Mouse (Mus musculus) kidney, postnatal 10 days (tissue): ENCODE measurements around the gene Zfp423.

ENCODE experiments used
- DNase-seq: peaks from one replicate; pipeline ENCODE4 v3.0.0; 2021; ENCODE audit warnings: mixed read lengths

Zfp423 gene

DNA sequence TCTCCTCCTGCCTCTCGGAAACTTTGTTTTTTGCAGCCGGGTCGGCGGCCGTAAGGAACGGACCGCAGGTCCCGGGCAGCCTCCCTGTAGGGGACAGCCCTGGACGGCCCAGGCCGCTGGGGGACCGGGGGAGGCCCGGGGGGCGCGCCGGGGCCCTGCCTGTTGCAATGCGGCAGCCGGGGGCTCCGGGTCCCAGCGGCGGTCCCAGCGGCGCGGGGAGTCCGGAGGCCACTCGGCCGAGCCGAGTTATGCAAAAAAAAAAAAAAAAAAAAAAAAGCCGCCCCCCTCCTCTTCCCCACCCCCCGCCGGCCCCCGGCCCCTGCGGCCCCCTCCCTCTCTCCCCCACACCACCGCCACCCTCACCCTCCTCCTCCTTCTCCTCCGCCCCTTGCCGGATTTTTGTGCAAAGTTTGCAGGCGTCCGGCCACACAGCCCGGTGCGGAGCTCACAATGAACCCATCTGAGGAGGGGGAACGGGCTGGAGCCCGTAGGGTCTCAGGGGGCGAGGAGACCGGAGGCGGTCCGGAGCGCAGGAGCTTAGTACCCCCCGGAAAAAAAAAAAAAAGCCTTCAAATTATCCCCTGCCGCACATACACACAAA is at the start of gene Zfp423:
Gene Zfp423 (minus strand): TSS at position 276 of the 601 bp plus-strand sequence.
- DNase-seq = peak; percentile 72

DNA sequence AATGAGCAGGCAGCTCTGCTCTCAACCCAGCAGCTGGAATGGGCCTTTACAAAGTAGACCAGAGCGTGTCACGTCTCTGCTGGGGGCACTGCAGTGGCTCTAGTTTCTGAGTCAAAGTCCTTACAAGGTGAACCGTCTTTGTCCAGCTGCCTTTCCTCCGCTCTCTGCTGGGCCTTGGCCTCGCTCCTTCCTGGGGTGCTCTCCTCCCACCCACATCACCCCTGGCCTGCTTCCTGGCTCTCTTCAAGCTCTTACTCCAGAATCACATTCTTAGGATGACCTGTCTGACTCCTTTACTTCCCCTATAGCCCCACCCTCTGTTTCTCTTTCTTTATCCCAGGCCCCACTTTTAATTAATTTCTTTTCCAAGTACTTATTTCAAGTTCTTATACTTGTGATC is 47.4 kb upstream of the Zfp423 start:
- DNase-seq = peak; percentile 45

DNA sequence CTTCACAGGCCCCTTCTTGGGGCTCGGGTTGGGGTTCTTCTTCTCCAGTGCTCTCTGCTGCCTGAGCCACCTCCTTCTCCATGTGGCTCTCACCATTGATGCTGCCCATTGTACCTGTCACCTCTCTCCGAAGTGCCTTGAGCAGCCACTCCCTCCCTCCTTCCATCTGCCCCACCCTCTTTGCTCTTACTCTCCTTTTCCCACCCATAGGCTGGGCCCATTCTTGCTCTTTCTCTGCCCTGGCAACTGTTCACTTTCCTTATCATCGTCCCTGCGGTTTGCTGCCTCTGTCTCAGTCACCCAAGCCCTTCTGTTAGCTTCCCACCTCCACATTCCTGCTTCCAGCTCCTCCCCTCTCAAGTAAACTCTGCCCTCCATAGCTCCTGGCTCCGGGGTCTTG is 25.4 kb upstream of the Zfp423 start:
- DNase-seq = no peak

DNA sequence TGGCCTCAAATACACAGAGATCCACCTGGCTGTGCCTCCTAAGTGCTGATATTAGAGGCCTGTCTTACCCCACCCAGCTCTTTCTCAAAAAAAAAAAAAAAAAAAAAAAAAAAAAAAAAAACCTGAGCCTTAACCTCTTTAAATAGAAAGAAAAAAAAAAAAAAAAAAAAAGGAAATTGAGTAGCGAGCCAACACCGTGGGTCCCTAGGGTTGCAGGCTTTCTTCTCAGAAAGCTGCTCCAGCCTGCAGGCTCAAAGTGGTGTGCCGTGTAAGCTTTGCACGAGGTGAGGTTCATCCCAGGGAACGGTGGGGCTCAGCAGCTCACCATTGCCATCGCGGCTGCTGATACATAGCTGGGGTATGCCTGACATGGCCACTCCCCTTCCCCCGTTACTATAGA is 24.6 kb upstream of the Zfp423 start:
- no peak for DNase-seq

DNA sequence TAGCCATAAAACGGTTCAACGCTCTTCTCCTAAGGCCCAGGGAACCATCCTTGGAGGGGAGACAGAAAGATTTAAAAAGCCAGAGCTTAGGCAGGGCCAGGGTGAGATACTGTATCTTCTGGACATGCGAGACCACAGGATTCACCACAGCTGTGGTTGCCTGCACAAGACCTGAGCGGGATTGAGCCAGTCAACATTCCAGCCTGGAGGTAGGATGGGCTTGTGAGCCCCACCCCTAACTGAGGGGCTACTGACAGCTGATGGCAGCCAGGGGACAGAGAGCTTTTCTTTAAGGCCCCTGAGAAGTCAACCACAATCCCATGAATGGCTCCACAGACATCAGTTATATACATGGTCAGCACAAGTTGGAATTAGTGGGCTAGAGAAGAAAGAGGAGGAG is 23.5 kb upstream of the Zfp423 start:
- no peak for DNase-seq

DNA sequence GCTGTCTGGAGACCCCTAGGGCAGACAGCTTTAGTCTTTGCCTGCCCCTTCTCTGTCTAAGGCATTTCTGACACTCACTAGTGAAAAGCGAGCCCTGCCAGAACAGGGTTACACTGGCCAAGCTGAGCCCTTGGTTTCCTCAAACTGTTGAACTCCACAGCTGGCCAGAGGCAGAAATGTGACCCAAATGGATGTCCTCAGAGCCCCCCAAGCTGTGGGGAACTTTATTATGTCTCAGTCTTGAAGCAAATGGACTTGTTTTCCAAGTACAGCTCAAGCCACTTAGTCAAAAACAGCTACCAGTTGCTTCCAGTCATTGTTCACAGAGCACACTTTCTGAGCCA is 16.0 kb upstream of the Zfp423 start:
- peak; percentile 65 for DNase-seq

DNA sequence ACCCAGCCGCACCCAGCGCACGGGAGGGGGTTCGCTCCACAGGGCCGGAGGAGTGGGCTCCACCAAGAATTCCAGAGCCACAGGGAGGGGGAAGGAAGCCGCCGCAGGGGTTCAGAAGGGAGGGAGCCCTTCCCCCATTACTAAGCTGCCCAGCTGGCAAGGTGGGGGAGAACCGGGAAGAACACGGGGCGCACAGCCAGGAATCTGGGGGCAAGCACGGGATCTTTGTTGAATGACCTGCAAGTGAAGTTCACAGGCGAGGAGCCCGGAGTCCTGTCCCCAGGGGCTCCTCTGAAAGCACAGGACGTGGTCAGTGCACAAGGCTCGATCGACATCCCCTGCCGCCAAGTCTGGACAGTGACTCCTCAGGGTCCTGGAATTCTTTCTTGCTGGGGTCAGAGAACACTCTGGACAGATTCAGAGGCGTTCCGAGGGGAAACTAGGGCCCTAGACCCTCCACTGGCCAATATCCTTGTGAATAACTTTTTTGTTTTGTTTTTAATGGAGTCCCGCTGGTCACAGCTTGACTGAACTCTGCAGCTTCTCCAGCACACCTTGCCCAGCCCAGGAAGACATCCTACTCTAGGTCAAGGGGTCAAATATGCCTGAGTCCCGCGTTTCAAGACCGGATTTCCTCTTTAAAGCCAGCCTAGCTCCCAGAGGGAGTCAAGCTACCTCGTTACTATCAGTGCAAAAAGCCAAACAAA is 15.5 kb upstream of the Zfp423 start:
- DNase-seq = peak; percentile 70

DNA sequence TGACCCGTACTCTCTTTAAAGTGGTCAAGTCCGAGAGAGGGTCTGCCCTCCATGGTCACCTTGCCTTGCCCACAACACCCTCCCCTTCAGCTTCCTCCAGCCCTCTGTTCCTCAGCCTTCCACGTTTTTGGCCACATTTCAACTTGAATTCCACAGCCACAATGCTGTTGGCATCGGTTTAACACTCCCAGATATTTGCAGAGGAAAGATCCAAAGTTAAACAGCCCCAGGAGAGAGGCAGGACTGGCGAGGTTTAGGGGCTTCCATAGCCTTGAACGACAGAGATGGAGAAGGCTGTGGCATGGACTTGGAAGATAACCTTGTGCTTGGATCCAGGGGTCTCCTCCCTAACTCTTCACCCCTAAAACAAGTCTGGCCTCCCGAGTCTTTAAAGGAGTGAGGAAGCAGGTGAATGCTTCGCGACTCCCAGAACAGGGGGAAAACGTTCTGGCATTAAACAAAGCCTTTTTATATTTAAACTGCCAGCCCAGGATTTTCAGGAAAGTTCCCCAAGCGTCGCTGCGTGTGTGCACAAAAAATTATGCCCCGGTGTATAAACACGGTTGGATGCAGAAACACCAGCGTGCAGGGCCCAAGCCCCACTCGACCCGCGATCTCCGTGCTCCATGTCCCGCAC is 14.8 kb upstream of the Zfp423 start:
- peak; percentile 33 for DNase-seq

DNA sequence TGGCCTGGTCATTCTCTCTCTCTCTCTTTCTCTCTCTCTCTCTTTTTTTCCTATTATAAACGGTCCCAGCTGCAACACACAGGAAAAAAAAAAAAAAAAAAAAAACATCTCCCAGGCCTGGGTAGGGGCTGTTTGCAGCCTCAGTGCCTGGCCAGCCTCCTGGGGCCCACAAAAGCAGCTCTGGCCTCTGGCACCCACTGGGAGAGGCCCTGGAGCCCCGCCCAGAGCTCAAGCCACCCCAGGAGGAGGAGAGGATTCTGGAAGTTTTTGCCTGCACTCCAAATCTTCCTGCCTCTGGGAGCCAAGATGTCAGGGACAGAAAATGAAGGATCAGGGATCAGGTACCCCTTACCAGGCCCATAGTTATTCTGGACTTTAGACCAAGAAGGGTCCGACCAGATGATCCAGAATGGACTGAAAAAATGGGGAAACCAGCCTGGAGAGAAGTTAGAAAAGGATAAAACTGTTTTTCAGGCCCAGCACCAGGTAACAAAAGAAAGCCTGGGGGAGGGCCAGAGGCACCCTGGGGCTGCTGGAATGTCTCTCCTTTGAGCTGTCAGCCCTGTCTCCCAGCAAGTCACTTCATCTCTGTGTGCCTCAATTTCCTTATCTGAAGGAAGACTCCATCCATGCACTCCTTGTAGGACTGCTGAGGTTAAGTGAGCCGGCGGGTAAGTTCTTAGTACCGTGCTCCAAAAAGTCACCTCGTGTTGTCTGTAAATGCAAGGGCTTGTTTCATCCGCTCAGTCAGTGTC is 8.6 kb upstream of the Zfp423 start:
- no peak for DNase-seq

DNA sequence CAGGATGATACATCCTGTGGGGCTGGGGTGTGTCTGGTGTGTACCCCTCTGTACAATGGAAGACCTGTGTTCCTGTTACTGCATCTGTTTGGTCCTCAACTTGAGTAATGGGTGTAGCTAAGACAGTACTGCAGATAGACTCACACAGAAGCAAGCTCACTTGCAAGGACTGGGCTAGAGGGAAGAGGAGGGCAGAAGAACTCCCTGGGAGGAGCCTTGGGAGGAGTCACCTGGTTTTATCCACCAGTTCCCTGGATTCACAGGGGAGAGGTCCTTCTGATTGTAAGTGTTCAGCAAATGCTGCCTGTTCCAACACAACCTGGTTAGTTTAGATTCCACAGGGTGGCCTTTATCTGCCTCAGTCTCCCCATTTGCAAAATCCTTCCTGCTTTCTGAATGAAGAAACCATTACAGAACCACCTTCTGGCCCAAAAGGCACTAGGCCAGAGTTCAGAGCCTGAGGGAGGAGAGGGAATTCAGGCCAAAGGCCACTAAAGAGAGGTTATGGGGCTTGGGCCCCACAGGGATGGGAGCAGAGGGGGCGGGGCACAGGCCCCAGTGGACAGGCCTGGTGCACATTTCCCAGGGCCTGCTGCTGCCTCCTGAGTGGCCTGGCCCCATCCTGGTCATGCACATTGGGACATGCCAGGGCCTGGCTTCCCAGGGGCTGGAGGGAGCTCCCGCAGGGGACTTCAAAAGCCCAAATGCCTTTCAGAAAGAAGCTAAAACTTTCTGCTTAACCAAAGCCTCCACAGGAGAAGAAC is 7.8 kb upstream of the Zfp423 start:
- peak; percentile 18 for DNase-seq

DNA sequence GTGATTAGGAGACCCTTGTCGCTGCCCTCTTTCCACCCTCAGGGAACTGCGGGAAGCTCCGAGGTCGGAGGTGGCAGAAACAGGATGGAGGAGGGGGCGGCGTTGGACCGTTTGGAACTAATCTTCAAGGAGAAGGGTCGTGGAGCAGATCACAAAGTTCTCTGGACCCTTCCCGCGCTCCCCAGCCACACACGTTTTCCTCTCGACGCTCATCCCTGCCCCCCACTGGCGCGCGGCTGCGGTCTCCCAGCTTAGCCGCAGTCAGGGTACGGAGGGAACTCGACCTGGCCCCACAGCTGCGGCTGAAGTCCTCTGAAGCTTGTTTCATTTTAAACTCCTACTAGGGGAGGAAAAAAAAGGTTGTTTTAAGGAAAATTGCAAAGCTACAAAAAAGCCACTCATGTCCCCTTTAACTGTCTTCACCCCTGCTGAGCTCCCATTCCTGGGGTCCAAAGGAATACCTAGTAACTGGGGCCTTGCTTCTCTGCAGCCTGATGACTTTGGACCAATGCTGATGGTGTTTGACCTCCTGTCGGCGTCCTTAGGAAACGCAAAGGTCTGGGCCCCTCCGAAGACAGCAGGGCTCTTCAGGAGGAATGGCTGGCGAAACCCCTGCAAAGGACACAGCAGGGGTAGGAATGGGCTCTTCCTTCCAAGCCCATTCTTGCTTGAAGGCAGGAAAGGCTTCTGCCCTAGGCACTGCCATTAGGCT is 3.3 kb upstream of the Zfp423 start:
- DNase-seq = peak; percentile 45

DNA sequence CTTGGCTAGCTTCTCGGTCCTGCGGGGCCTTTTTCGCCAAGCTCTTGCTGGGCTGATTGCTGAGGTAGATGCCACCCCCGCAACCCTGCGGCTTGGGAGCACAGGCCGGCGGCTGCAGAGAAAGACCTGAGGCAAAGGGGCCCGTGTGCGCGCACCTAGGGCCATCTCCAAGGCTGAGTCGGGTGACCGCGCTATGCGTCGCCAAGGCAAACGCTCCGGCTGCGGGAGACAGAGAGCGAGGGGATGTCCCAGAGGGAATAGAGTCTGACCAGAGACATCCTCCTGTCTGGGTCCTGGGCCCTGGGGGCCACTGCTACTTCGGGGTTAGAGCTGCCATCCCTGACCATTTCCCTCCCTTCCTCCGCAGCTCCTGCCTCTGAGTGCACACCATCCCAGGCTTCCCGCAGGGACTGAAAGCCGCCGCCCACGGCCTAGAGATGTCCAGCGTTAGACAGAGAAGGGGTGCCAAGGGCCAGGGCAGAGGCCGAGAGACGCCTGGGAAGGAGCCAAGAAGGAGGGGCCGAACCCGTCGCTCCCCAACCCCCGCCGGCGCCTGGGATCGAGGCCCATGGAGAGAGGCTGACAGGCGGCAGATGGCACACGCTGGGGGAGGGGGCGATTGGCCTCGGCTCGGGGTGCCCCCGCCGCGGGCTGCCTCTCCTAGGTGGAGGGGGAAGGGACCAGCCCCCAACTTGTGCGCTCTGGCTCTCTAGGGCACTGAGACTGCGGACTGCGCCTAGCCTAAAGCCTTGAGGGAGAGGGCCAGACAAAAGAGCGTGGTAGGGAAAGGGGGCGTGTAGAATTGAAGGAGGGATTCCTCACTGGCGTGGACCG is 2.5 kb upstream of the Zfp423 start:
- DNase-seq = peak; percentile 84

DNA sequence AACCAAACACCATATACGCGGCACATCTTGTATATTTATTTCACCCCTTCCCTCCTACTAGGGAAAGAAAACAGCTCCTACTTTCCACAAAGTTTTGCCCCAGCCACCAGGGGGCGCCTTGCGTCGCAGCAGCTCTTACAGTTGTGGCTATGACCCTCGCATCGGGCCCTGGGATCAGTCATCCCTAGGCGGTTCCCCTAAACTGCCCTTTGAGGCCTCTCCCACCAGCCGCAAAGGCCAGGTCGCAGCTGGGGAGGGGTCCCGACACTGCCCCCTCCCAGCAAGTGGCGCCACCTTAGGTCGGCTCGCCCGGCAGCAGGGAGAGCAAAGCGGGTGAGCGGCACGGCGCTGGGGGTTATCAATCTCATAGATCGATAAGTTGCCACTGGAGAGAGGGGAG is 1.7 kb upstream of the Zfp423 start:
- DNase-seq = peak; percentile 67

DNA sequence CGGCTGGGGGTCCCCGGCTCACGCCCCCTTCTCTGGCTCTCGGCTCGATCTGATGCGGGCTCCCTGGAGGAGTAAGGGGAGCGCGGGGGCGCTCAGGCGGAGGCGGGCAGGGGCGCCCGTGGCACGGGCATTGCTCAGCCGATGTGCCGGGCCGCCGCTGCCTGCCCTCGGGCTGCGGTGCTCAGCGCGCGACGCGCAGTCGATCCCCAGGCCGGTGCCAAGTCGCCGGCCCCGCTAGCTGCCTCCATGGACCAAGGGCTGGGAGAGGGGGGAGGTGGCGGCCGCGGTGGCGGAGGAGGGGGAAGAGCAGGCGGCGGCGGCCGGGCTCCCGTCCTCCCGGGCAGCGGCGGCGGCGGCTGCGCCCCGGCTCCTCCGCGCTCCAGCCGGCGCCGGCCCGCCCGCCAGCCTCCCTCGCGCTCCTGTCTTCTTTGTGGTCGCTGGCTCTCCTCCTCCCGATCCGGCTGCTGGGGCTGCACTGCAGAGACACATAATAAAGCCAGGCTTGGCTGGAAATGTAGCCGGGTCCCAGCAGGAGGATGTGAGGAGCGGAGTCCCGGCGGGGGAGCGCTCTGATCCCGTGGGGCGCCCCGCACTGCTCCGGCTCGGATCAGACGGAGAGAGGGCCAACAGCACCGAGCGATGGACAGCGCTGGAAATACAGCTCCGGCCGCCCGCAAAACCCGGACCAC is 810 bp upstream of the Zfp423 start:
- peak; percentile 91 for DNase-seq

DNA sequence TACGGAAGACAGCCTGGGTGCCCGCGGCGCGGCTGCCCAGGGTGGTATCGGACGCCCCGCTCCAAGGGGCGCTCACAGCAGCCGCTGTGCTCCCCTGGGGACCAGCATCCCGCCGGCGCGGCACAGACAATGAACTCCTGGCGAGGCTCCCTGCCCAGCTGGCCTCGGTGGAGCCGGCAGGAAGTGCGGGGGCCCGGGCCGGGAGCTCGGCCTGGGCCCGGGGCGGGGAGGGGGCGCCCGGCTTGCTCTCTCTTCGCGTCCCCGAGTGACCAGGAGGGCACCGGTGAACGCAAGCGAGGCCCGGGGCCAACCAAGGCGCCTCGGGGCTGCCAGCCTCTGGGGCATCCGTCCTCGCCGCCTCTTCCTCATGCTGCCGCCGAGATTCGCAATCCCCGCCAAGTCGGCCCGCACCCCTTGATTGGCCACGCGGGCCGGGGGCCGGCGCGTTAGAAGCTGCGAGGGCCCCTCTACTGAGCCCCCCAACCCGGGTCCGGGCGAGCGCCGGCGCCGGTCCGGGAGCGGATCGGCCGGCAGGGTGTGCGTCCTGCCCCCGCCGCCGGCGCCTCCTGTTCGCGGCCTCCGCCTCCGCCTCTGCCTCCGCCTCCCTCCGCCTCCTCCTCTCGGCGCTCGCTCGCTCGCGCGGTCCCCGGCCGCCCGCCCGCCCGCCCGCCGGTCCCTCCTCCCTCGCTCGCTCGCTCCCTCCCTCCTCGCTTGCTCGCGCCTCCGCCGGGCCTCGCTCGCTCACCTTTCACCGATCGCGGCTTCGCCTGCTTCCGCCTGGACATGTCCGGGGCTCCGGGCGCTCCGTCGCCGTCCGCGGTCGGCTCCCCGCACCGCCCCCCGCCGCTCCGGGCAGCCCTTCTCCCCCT is 710 bp downstream of the Zfp423 start:
- peak; percentile 89 for DNase-seq

DNA sequence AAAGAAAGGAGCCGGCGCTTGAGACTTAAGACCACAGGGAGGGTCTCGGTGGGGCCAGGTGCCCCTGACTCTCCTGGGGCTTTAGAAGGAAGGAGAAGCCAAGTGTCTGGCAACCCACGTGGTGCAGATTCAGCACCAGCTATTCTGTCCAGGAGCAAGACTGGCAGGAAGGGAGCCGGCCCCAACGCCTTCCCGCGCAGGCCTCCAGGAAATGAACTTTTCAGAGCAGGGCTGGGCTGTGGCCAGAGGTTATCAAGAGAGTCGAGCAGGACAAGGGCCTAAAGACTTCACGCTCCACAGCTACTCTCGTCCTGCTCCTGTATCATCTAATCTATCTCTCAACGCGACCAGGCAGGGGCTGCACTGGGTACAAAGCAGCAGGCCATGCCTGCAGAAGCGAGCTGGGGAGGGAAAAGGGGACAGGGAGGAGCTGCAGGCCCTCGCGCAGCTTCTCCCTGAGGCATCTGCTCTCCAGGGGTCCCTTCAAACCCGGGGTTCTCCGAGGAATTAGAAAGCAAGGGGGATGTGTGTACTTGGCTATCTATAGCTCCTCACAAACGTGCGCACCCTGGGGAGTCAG is 1.4 kb downstream of the Zfp423 start:
- DNase-seq = peak; percentile 83

DNA sequence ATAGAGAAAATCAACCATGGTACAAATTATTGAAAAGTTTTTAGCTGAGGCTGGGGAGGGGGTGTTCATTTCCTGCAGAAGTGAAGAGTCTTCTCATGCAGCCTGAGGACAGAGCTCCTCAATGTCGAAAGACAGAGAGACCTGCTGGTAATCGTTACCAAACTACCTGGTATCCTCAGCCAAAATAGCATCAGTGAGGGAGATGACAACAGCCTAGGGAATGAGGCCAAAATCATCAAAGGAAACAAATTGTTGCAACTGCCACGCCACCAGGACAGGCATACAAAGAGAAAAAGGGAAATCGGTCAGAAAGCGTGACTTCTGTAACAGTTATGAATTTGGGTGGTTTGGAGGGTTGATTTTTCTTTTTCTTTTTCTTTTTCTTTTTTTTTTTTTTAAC is 3.4 kb downstream of the Zfp423 start:
- no peak for DNase-seq

DNA sequence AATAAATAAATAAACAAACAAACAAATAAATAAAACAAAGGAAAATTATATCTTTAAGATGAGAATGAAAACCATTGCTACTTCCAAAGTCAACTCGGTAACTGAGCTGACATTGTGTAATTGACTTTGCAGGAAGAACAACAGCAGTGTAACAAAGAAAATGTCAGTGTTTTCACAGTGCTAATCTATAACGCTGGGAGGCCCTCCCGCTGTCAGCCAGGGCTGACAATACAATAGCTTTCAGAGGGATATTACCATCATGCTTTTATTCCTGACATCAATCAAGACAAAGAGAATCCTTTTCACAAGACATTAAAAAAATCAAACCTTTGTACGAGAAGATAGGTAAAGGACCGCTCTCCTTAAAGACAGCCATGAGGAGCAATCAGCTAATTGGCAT is 5.9 kb downstream of the Zfp423 start:
- DNase-seq = no peak

DNA sequence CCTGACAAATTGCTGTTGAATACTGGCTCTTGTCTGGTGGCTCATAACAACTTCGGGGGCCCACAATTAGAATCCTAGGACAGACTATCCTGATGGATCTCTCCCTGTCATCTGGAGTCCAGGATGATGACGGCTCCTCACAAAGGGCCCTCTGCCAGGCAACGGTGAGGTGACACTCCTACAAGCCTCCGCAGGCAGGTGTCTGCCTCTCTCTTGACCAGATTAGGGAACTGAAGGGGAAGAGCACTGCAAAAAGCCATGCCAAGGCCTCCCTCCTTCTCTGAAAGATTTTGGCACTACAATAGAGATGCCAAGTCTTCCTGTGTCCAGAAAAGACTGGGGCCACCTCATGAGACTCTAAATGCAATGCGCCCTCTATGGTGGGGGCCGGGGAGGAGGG is 7.1 kb downstream of the Zfp423 start:
- no peak for DNase-seq
